Mouse (Mus musculus) forebrain, embryonic 15.5 days (tissue): ENCODE results near the gene Ms4a4b. TPM values are rescaled to one million over a fixed set of nuclear protein-coding genes. Genes with fewer than 3 reads are reported as not detected.
"Not testable (repeated sequence)": the region's sequence is repeated elsewhere in the genome, so short reads cannot be mapped to it uniquely, and the experiment has no call there.

Experiments
- ATAC-seq: fragments of 200-750 bp; cut with Nextera tagmentation; replicated peaks from 2 replicates; pipeline ENCODE4 v1.8.0; 2017; ENCODE audit warnings: mild to moderate bottlenecking, moderate TSS enrichment, moderate library complexity
- H3K27ac ChIP-seq: fragments of 300-500 bp; sonication (generic); replicated peaks from 2 replicates; pipeline ENCODE4 v1.5.1; 2015; ENCODE audit warnings: mild to moderate bottlenecking, inconsistent platforms
- H3K27me3 ChIP-seq: fragments of 300-500 bp; sonication (generic); 2 replicates; pipeline ENCODE4 v1.6.1; 2015; ENCODE audit warnings: inconsistent platforms
- H3K36me3 ChIP-seq: fragments of 300-500 bp; sonication (generic); 2 replicates; pipeline ENCODE4 v1.6.1; 2015; ENCODE audit warnings: mild to moderate bottlenecking, inconsistent platforms
- H3K4me1 ChIP-seq: fragments of 300-500 bp; sonication (generic); 2 replicates; pipeline ENCODE4 v1.6.1; 2015; ENCODE audit warnings: inconsistent platforms
- H3K4me2 ChIP-seq: fragments of 300-500 bp; sonication (generic); replicated peaks from 2 replicates; pipeline ENCODE4 v1.6.1; 2015; ENCODE audit warnings: mild to moderate bottlenecking, inconsistent platforms
- H3K4me3 ChIP-seq: fragments of 300-500 bp; sonication (generic); 2 replicates; pipeline ENCODE4 v1.5.1; 2015; ENCODE audit warnings: mild to moderate bottlenecking, inconsistent platforms
- H3K9ac ChIP-seq: fragments of 300-500 bp; sonication (generic); replicated peaks from 2 replicates; pipeline ENCODE4 v1.6.1; 2015; ENCODE audit warnings: mild to moderate bottlenecking, inconsistent platforms
- H3K9me3 ChIP-seq: fragments of 300-500 bp; sonication (generic); 2 replicates; pipeline ENCODE4 v1.6.1; 2016; ENCODE audit warnings: inconsistent platforms
- WGBS: fragments of 180-500 bp; shearing (Covaris S2); methylation state at CpG from one replicate; pipeline ENCODE4 v1.1.7; 2015; ENCODE audit warnings: mixed read lengths; 5-methylcytosine and 5-hydroxymethylcytosine counted together
- polyA plus RNA-seq: library from polyadenylated mRNA; unstranded; fragments of >200 nt; fragmentation: Nextera tagmentation; extraction: Ambion mirVana; gene quantifications from 2 replicates; pipeline ENCODE4 v1.2.1, GENCODE M21; 2015

The Ms4a4b gene
- polyA plus RNA-seq, 1 experiment from 2014 or later: not detected

DNA sequence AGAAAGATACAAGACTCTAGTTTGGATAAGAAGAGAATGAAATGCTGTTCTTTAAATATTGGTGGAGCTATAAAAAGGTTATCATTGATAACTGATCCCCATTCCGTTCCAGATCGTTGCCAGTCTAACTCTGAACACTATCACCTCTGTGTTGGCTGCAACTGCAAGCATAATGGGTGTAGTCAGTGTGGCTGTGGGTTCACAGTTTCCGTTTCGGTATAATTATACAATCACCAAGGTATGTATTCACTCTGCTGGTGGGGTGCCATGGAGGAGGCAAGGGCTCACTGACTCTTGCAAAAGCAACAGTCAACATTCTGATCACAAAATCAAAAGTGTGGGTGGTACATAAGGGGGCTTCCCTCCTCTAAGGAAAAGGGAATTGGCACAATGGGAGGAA lies 15.7 kb downstream of the Ms4a4b start:
- ATAC-seq, H3K36me3 ChIP-seq, H3K27ac ChIP-seq, H3K9me3 ChIP-seq, H3K4me3 ChIP-seq, H3K9ac ChIP-seq, H3K4me1 ChIP-seq, H3K4me2 ChIP-seq, H3K27me3 ChIP-seq: not testable (repeated sequence)
- 81% methylated on average over 4 of the region's 4 CpGs for WGBS

- not testable (repeated sequence) for H3K27ac ChIP-seq, H3K4me3 ChIP-seq, ATAC-seq, H3K36me3 ChIP-seq, H3K9me3 ChIP-seq, H3K4me2 ChIP-seq, H3K9ac ChIP-seq, H3K4me1 ChIP-seq, H3K27me3 ChIP-seq
- WGBS: 75% methylated on average over 1 of the region's 1 CpGs
These were observed 21.4 kb downstream of the Ms4a4b start for GRCm38 (mm10) chr19:11464795-11465194.

DNA sequence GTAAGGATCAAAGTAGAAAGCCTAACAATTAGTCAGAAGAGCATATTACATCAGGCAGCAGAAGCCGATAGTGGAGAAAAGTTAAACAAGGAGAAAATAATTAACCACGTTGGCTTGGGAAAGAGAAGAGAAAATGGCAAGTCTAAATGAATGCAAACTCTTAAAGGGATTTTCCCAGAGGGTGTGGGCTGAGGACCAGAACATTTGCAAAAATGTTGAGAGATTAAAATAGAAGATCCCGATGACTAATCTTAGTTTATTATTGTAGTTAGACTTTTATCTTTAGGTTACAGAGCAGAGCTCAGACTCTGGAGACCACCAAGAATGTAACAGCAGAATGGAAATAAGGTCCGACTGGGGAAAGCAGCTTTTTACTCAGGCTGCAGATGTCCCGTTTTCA lies 23.1 kb downstream of the Ms4a4b start:
- H3K27me3 ChIP-seq: no peaks in the 10 kb centered on the region
- no peaks in the 10 kb centered on the region for H3K4me1 ChIP-seq
- ATAC-seq: no peak
- no peaks in the 10 kb centered on the region for H3K9me3 ChIP-seq
- no peak overlapping the region for H3K4me3 ChIP-seq
- H3K36me3 ChIP-seq: no peaks in the 10 kb centered on the region
- H3K9ac ChIP-seq: no peak overlapping the region
- no peak overlapping the region for H3K4me2 ChIP-seq
- no peak overlapping the region for H3K27ac ChIP-seq
- 80% methylated on average over 5 of the region's 5 CpGs for WGBS

DNA sequence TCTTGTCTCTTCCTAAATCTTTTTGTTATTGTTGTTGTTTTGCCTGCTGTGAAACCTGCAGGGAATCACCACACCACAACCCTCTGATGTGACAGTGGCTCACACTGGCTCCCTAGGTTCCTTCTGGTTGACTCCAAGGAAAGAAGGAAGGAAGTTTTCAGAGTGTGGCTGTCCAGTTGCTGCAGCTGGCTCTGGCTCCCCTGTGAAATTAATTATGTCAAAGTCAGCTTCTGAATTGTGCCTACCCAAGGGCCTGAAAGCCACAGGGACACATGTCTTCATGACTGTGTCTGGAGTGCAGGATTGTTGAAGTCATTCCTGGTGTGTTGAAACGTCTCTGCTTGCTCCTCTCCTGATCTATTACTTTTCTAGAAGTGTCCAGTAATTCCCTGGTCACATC lies 25.0 kb downstream of the Ms4a4b start:
- 71% methylated on average over 1 of the region's 1 CpGs for WGBS

DNA sequence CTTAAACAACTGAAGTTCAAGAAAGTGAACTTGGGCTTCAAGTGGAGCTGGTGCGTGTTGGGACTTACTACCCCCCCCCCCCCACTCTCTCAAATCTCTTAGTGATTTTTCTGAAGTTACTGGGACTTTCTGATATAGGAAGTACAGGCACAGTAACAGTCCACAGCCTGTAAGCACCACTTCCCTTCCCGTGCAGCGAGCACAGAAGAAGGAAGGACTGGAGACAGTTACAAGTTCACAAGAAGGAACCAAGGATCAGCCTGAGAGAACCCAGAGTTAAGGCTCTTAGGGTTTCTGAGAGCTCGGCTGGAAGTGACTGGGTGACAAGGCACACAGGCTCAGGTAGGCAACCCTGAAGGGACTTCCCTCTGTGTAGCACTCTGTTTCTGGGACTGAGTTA lies 25.9 kb downstream of the Ms4a4b start, which contains the start of gene Ms4a6c:
Ms4a6c (plus strand) TSS at position 152 of the 400 bp plus-strand sequence.
- H3K27me3 ChIP-seq, H3K36me3 ChIP-seq, H3K4me2 ChIP-seq, H3K4me1 ChIP-seq, H3K27ac ChIP-seq, ATAC-seq, H3K4me3 ChIP-seq, H3K9ac ChIP-seq, H3K9me3 ChIP-seq: not testable (repeated sequence)
- WGBS: 86% methylated on average over 4 of the region's 4 CpGs

More for the DNA sequence above, 25.0 kb downstream of the Ms4a4b start:
- not testable (repeated sequence) for H3K36me3 ChIP-seq, H3K27ac ChIP-seq, H3K4me3 ChIP-seq, ATAC-seq, H3K4me2 ChIP-seq, H3K4me1 ChIP-seq, H3K9ac ChIP-seq, H3K27me3 ChIP-seq, H3K9me3 ChIP-seq

GRCm38 (mm10) chr19:11479714-11480113 lies 36.4 kb downstream of the Ms4a4b start:
- no peak for ATAC-seq
- no peaks in the 10 kb centered on the region for H3K36me3 ChIP-seq
- no peak overlapping the region for H3K4me2 ChIP-seq
- H3K4me1 ChIP-seq: no peaks in the 10 kb centered on the region
- no peak overlapping the region for H3K4me3 ChIP-seq
- H3K27me3 ChIP-seq: no peaks in the 10 kb centered on the region
- no peak overlapping the region for H3K9ac ChIP-seq
- H3K27ac ChIP-seq: no peak overlapping the region
- H3K9me3 ChIP-seq: no peaks in the 10 kb centered on the region
- 84% methylated on average over 2 of the region's 2 CpGs for WGBS

DNA sequence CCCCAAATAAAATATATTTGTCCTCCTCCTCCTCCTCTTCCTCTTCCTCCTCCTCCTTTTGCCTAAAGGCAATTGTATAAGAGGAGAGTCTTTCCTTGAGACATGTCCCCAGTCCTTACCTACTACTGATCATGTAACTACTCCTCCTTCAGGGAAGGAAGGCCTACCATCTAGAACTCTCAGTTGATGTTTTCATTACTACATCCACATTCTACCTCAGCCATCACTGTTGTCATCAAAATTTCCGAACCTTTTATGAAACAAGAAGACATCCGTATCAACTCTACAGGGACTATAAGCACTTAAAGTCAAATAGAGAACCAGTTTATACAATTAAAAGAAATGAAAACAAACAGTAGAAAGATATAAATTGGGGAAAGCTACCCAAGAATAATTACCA lies 39.3 kb downstream of the Ms4a4b start:
- Histone ChIP-seq H3K27me3 (no peaks in the 10 kb centered on the region), H3K4me1 (no peaks in the 10 kb centered on the region), H3K9me3 (no peaks in the 10 kb centered on the region), H3K27ac (no peak overlapping the region), H3K4me3 (no peak overlapping the region), H3K9ac (no peak overlapping the region), H3K4me2 (no peak overlapping the region), H3K36me3 (no peaks in the 10 kb centered on the region)
- ATAC-seq: no peak
- WGBS: 94% methylated on average over 2 of the region's 2 CpGs

GRCm38 (mm10) chr19:11483941-11484340 lies 40.6 kb downstream of the Ms4a4b start:
- no peak overlapping the region for H3K4me3 ChIP-seq
- no peaks in the 10 kb centered on the region for H3K36me3 ChIP-seq
- H3K27me3 ChIP-seq: no peaks in the 10 kb centered on the region
- 70% methylated on average over 4 of the region's 4 CpGs for WGBS
- no peak overlapping the region for H3K27ac ChIP-seq
- ATAC-seq: no peak
- no peaks in the 10 kb centered on the region for H3K4me1 ChIP-seq
- H3K4me2 ChIP-seq: no peak overlapping the region
- no peak overlapping the region for H3K9ac ChIP-seq
- no peaks in the 10 kb centered on the region for H3K9me3 ChIP-seq

DNA sequence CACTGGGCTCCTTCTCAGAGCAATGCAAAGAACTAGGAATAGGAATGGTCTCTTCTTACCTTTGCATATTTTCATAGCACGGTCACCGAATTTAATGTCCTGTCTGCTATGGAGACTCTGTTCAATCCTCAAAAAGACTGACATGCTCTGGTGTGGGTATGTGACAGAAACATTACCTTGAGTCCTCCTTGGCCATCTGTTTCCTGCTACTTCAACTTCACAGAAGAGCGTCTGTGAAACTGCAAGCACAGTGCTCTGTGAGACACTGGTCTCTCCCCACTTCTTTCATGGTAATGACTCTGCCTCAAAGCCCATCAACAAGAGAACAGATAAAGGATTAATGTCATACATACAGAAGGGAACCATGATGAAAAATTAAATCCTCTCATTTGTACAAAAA lies 41.0 kb downstream of the Ms4a4b start:
- no peak overlapping the region for H3K4me2 ChIP-seq
- H3K4me3 ChIP-seq: no peak overlapping the region
- no peak overlapping the region for H3K27ac ChIP-seq
- ATAC-seq: no peak
- no peaks in the 10 kb centered on the region for H3K9me3 ChIP-seq
- no peaks in the 10 kb centered on the region for H3K36me3 ChIP-seq
- H3K9ac ChIP-seq: no peak overlapping the region
- H3K27me3 ChIP-seq: no peaks in the 10 kb centered on the region
- H3K4me1 ChIP-seq: no peaks in the 10 kb centered on the region
- 86% methylated on average over 3 of the region's 3 CpGs for WGBS

GRCm38 (mm10) chr19:11485266-11485665 lies 41.9 kb downstream of the Ms4a4b start:
- H3K27me3 ChIP-seq: no peaks in the 10 kb centered on the region
- H3K36me3 ChIP-seq: no peaks in the 10 kb centered on the region
- no peak for ATAC-seq
- H3K4me2 ChIP-seq: no peak overlapping the region
- no peak overlapping the region for H3K4me3 ChIP-seq
- no peak overlapping the region for H3K27ac ChIP-seq
- 91% methylated on average over 3 of the region's 3 CpGs for WGBS
- no peak overlapping the region for H3K9ac ChIP-seq
- no peaks in the 10 kb centered on the region for H3K9me3 ChIP-seq
- no peaks in the 10 kb centered on the region for H3K4me1 ChIP-seq

- 89% methylated on average over 2 of the region's 2 CpGs for WGBS
- no peak within 1 kb of the TSS for H3K9ac ChIP-seq
- H3K4me2 ChIP-seq: no peak within 1 kb of the TSS
- no peak within 1 kb of the TSS for H3K27ac ChIP-seq
- no peak for ATAC-seq
- H3K36me3 ChIP-seq: no peaks in the 10 kb centered on the region
- no peaks in the 10 kb centered on the region for H3K9me3 ChIP-seq
- H3K27me3 ChIP-seq: no peaks in the 10 kb centered on the region
- no peaks in the 10 kb centered on the region for H3K4me1 ChIP-seq
- no peak within 1 kb of the TSS for H3K4me3 ChIP-seq
These were observed 42.4 kb downstream of the Ms4a4b start, which contains the start of gene Gm8369 for GRCm38 (mm10) chr19:11485746-11486145. TSS of gene Gm8369 (plus strand) at chr19:11485938.

DNA sequence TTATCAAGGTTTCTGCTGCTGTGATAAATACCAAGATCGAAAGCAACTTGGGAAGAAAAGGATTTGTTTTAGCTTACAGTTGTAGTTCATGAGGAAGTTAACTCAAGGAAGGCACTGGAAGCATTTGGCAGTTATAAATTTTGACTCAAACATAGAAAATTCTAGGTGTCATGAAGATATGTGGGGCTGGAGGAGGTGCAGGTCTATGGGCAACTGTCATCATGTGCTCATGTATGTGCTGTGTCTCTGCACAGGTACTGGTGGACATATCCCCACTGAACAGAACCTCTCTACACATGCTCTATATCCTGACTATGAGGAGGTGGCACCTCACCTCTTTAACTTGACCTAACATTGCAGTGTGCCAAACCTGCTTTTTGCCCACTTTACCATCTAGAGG lies 43.2 kb downstream of the Ms4a4b start:
- no peaks in the 10 kb centered on the region for H3K36me3 ChIP-seq
- no peaks in the 10 kb centered on the region for H3K27me3 ChIP-seq
- no peaks in the 10 kb centered on the region for H3K4me1 ChIP-seq
- H3K4me2 ChIP-seq: no peak overlapping the region
- 95% methylated on average over 1 of the region's 1 CpGs for WGBS
- no peak for ATAC-seq
- H3K9me3 ChIP-seq: no peaks in the 10 kb centered on the region
- no peak overlapping the region for H3K4me3 ChIP-seq
- H3K27ac ChIP-seq: no peak overlapping the region
- H3K9ac ChIP-seq: no peak overlapping the region

DNA sequence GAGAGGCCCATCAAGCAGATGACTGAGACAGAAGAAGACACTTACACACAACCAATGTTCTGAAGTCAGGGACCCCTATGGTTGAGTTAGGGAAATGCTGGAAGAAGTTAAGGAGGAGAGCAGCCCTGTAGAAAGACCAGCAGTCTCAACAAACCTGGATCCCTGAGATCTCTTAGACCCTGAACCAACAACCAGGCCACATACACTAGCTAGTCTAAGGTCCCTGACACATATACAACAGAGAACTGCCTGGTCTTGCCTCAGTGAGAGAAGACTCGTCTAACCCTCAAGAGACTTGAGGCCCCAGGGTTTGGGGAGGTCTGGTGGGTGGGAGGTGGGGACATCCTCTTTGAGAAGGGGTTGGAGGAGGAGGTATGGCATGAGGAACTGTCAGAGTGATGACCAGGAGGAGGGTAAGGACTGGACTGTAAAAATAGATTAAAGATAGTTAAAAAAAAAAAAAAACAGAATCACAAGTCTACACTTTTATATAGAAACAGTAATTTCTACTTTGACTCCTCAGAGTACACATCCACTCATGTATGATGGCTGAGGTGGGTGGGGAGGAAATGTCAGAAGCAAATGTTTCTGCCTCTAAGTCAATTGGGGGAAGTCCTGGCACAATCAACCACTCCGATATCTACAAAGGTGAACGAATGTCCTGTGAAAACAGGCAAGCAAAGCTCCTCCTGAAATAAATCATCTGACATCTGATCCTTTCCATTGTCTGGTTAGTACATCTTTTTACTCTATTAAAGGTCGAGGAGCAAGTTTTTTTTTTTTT lies 48.2 kb downstream of the Ms4a4b start:
- no peaks in the 10 kb centered on the region for H3K36me3 ChIP-seq
- H3K27me3 ChIP-seq: no peaks in the 10 kb centered on the region
- no peak overlapping the region for H3K9ac ChIP-seq
- no peak for ATAC-seq
- no peak overlapping the region for H3K27ac ChIP-seq
- no peaks in the 10 kb centered on the region for H3K9me3 ChIP-seq
- H3K4me3 ChIP-seq: no peak overlapping the region
- no peak overlapping the region for H3K4me2 ChIP-seq
- no peaks in the 10 kb centered on the region for H3K4me1 ChIP-seq
- 73% methylated on average over 4 of the region's 4 CpGs for WGBS
